Mouse (Mus musculus) spleen, adult 18-20 months (tissue): Measurements from ENCODE around the gene Grip1.

Experiments used
- DNase-seq, 2 experiments: peaks; one replicate each; pipeline ENCODE4 v3.0.0; 2022; ENCODE audit warnings: mixed read lengths in 2 of 2

Gene Grip1

DNA sequence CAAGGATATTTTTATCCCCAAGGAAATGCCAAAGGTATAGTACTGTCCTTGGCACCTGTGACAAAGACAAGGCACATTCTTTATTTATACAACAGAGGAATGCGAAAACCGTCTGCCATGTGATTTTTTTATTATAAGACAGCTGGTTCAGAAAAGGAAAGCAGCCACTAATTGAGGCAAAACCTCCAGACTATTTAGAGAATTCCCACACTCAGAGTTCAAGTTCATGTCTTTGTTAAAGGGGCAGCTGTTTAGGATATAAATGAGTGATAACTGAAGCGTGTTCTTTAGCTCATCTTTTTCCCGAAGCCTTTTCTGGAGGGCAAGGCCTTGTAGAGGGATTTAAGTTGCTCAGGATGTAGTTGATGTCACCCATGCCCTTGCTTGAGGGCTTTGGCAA lies 126.4 kb downstream of the Grip1 start:
- DNase-seq = no peak

DNA sequence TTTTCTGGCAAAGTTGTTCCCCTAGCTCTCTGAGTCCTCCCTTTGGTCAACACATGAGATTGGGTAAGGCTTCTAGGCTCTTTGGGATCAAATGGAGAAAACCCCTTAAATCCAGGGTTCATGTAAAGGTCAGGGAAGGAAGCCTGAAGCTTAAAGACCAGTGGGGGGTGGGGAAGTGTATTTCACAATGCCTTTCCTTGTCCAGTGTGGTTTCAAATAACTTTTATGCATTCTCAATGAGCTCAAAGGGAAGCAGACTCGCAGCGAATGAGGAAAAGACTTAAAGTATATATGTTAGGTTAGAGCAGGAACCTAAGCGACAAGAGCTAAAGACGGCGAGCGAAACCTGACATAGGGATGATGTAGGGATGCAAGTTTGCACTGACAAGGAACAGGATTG lies 131.0 kb downstream of the Grip1 start:
- DNase-seq = no peak

DNA sequence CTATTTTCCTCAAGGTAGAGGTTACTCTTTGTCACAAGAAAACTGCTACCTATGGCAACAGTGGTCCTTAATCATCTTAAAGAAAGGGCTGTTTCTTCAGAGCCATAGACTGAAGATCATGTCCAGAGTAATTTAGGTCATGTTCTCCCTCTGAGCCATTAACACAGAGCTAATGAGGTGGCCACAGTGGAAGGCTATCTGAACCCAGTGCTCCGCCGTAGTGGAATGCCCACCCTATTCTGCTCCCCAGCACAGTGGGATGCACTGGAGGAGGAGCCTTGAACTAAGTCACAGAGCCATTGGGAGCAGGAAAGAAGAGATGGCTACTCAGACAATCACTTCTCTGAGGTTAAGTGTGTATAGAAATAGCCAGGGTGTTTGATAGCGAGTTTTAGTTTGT lies 133.3 kb downstream of the Grip1 start:
- no peak for DNase-seq

DNA sequence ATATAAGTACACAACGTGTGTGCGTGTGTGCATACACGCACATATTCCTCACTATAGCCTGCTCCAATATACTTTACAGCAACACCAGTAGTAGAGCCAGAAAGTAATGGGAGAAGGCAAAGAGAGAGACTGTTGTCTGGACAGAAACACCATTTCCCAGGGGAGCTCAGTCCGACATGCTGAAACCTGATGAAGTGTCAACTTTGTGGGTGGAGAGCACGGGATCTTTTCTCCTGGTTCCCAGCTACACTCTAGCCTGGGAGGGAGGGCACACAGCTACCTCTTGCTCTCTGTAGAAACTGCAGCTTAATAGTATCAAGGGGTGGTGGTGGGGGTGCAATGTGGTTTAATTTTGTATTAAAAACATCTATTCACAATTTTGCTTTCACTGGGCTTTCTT lies 143.2 kb downstream of the Grip1 start:
- no peak for DNase-seq

DNA sequence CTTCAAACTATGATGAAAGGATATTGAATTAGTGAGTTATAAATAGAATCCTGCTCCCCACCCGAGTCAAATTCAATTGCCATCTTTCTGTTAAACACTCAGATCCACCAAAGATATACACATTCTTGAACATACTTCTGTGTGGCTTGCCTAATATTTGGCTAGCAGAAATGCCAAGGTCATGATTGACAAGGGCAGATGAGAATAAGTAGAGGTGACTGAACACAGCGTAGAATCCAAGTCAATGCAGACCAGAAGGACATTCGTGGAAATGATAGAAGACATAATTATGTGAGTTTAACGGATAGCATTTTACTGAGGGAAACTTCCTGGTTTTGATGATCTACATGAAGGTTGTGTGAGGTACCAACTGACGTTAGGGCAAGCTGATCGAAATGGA lies 153.9 kb downstream of the Grip1 start:
- DNase-seq = no peak

DNA sequence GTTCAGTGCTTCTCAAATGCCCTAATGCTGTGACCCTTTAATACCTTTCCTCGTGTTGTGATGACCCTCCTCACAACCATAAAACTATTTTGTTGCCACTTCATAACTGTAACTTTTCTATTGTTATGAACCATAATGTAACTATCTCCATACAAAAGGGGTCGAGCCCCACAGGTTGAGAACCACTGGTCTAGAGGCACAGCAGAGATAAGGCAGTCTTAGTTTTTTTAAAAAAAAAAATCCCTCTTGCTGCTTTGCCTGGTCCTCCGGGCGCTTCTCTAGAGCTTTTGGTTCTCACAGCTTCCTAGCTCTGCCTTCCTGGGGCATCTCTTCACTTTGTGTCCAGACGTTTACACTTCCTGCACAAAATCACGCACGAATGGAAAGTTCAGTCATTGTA lies 155.4 kb downstream of the Grip1 start:
- DNase-seq = no peak

DNA sequence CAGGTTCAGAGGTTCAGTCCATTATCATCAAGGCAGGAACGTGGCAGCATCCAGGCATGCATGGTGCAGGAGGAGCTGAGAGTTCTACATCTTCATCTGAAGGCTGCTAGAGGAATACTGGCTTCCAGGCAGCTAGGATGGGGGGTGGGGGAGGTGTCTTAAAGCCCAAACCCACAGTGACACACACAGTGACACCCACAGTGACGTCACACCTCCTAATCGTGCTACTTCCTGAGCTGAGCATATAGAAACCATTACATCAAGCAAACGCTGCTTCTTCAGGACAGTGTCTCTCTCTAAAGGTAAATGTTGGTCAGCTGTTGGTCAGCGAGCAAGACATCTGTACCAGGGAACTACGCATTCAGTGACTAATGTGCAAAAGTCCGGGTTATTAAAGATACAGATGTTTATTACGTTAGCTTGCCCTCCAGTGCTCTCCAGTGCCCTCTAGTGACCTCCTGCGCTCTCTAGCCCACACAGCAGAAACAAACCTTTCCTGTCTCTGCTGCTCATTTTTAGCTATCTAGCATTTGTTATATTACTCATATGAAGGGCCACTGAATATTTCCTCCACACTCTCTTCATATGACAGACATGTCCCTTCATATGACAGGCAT lies 156.8 kb downstream of the Grip1 start:
- peak in 1 of 2 experiments; percentile 5 for DNase-seq

DNA sequence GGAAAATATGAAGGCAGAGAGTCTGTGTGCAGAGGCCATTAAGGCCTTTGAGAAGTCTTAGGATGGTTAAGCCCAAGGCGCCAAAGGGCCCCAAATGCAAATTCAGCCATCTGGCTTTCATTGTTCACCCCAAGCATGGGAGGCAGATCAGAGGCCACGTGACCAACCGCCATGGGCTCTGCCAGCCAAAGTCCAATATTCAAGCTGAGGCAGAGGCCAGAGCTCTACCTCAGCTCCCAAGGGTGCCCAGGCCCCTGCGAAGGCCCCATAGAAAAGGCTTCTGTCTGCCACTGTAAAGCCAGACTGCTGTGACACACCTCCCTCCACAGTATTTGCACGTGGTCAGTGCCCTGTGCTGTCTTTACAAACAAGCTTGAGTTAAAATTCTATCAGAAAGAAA lies 158.4 kb downstream of the Grip1 start:
- DNase-seq = no peak

DNA sequence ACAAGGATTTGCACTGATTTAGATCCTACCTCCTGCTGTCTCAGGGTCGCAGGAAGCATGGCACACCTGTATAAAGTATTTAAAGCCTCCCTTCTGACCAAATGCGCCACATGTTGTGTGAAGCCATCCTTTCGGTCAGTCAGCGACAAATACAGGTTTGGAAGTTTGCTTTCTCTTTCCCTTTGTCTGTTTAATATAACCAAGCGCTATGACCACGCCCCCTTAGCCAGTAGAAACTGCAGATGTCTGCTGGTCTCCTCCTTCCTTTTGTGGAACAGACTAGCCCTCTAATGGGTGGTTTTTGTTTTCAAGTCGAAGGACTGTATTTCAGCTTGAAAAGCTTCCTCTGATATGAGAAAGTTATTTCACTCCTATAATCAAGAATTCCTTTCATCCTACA lies 161.1 kb downstream of the Grip1 start:
- no peak for DNase-seq

DNA sequence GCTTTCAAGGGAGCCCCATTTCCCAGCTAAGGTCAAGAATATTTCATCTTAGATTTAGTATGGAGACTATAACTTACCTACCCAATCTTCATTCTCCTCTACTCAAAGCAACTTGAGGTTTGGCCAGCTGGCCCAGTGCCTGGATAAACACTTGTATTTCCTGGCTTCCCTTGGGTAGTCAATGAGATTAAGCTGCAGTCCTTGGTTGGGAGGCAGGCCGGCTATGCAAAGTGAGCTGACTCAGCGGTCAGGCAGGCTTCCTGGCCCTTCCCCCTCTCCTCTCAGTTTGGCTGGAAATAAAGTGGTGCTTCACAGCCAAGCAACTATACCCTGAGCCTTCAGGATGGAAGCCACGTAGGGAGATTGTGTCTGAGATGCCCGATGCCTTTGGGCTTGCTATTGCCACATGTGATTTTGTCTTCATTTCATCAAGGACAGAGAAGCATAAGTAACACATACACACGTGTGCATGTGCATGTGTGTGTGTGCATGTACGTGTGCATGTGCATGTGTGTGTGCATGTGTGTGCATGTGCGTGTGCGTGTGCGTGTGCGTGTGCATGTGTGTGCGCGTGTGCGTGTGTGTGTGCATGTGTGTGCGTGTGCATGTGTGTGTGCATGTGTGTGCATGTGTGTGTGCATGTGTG lies 161.7 kb downstream of the Grip1 start:
- peak in 1 of 2 experiments; percentile 5 for DNase-seq

DNA sequence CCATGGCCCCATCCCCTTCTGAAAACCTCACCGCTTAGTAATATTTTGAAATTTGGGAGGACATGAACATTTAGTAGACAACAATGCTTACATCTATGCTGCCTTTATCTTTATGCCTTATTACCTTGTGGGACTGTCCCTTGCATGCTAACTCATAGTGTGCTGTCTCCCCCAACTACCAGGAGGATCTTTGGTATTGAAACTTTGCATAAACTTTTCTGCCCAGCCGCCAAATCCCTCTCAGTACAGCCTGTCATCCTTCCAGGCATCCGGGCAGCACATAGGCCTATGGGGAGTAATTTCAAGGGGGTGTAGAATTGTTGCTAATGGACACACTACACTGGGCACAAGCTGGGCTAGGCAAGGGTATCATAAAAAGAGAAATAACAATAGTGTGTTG lies 162.4 kb downstream of the Grip1 start:
- DNase-seq = no peak

DNA sequence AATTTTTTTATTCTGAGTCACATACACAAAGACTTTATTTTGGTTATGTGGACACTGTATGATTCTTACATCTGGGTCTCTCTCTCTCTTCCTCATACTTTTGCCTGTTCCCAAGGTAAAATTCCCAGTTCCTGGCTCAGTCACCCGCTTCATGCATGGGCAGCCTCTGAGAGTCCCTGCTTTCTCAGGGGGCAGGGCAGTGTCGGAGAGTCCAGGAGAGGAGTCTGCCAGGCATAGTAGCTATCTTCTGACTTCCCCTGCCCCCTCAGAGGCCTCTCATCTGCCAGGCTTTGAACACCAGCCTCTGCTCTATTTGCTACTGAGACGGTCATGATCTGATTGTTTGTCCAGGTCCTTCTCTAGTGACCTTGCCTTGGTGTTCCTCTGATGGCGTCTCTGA lies 175.0 kb downstream of the Grip1 start:
- no peak for DNase-seq

DNA sequence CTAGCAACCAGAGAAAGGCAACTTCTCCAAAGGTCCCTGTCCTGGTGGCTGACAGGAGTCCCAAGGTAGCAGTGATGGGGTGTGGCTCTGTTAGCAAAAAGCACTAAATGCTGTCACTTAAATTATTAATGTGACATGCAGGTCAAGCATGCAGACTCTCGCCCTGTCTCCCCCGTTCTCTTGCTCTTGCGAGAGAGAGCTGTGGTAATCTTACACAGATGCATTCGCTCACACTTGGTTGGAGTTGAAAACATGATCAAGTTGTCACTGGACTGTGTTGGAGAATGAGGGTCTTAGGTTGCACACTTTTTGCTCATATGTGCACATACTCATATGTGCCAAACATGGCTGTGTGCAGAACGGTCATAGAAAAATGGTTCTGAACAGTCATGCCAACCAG lies 176.8 kb downstream of the Grip1 start:
- DNase-seq = no peak

DNA sequence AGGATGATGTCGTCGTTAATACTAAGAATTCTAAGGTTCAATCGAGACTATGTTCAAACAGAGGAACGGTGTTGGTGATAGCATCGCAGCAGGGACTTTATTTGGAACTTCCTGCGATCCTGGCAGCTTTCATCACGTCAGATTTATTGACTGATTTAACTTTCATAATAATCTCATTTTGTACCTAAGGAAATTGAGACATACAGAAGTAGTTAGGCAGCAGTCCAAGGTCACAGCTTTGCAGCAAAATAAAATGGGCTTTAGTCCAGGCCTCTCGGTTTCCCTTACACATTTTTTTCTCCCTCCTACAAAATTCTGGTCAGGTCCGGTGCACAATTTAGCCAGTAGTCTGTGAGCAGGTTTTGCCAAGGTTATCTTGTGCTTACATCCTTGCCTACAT lies 178.3 kb downstream of the Grip1 start:
- no peak for DNase-seq

DNA sequence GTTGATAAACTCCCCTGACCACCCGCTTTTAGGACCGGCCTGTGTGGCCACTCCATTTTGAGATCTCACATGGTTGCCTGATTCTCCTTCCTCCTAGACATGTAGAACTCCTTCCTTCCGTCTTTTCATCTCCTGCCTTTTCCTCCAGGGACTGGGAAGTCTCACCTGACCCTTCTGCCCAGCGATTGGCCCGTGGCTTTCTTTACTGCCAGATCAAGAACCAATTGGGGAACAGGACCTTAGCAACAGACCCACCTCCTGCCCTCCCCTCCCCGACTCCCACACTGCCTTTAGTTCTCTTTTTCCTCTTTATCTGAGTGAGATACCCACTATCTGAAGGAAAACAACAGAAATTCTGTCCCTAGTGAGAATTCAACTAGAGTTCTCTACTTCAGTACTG lies 180.9 kb downstream of the Grip1 start:
- no peak for DNase-seq

DNA sequence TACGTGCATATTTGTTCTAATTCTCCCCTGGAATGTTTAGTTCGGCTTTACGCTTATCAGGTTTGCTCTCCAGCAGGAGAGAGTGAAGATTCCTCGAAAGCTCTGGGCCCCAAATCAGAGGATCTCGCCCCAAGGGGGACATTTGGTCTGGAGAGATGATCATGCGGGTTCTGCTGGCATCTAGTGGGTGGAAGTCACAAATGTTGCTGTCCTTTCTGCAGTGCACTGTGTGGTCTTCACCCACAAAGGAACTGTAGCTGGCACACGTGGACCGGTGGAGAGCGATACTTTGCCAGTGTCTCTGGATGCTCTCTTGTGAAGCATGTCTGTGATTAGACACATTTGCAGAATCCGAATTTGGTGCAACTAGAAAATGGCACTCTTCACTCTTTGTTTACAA lies 186.9 kb downstream of the Grip1 start:
- DNase-seq = no peak

DNA sequence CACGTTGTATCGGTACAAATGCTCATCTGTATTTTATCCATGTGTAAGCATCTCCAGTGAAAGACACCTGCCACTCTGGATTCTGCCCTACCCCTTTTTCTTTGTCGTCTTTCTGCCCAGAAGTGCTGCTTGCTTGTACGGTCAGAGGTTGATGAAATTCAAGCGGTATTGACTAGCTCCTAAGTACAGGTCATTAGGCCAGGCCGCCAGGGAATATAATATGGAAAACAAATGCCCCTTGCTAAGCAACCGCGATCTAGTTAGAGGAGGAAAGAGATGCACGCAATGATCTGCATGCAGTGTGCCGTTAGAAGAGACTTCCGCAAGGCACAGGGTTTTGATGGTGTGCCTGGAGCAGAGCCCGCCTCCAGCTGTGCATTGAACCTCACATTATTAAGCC lies 187.4 kb downstream of the Grip1 start:
- DNase-seq = no peak

DNA sequence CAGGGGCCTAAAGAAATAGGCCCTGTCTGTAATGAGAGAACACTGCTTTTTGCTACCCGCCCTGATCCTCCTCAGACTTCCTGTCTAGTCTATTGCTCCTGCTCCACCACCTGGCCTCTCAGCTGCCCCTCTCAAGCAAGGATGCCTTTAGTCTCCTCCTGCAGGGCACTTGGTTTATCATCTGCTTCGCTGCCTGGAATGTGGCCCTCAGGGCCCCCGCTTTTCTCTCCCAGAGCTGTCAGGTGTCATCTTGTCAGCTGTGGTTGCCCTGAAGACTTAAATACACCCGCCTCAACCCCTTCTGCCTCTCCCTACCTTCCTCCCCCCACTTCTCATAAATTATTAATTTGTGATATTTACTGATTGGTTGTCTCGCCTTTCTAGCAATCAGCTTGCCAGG lies 190.7 kb downstream of the Grip1 start:
- DNase-seq = no peak

DNA sequence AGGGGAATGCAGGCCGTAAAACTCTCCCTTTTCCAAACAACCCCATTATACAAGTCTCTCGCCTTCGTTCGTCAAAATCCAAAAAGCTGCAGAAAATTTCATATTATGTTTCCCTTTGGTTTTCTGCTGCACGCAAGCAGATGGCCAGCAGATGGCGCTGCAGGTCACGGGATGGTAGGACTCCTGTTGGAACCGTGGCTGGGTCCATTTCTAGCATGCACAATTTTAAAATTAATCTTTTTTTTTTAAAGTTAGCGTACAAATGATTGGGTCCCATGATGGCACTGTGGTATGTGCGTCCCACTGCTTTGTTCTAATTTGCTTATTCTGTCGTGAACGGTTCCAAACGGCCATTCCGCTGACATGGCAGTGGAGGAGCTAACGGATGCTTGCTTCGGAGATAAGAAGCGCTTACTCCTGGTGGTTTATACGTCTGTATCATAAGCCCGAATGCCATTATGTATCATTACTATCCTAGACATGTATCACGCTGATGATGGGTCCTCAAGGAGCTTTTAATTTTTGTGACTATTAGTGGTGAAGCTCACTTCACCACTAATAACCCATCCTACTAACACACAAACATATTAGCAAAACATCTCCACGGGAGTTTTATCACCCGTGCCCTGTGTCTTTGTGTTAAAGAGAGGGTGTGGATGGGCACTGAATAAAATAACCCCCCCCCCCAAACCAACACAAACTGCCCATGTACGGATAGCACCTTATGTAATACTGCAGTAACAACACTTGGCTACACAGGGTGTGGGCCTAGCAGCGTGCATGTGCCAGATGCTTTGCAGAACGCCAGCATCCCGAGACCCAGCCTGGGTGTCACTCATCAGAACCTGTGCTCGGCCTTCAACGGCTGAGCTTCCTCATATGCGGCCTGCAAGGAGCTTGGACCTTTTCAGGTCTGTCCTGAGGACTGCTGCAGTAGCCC lies 193.1 kb downstream of the Grip1 start:
- DNase-seq = peak in 1 of 2 experiments; percentile 19

DNA sequence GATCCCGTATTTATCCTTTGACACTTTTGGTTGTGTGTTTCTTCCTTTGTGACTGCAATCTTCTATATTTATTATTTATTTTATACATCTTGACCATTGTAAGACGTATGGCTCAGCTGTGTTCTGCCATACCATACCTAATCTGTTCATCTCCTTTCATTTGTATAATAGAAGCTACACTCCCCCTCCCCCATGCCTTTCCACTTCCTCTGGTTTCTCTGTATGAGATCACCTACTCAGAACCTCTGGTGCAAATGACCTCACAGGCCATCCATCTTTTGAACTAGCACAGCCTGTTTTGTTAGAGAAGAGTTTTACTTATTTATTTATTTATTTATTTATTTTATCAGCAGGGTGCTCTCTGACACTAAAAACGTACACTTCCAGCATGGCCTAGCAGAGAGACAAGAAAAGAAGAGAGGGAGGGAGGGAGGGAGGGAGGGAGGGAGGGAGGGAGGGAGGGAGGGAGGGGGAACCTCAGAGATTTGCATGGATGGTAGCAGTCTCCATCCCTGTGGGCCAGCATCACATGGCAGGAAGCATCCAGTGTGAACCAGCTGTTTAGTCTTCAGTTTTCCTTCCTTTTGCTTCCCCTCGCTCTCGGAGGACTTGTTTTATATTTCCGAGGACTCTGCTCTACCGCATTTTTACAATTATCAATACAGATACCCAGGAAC lies 207.2 kb downstream of the Grip1 start:
- DNase-seq = no peak

DNA sequence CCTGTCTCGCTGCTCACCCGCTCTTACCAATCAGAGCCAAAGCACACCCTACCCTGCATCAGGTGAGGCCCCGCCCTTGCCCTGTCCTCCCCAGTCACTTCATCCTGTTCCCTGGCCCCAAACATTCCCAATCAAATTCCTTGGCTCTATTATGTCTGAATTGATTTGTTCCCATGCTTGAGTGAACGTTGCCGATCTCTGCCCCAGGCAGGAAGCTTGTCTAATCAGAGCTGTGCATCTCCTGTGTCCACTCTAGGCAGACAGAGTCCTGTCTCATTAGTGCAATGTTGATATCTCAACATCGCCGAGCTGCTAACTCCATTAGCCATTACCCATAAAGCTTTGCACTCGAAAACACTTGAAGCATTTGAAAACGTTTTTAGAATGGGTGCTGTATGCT lies 210.0 kb downstream of the Grip1 start:
- DNase-seq = no peak

DNA sequence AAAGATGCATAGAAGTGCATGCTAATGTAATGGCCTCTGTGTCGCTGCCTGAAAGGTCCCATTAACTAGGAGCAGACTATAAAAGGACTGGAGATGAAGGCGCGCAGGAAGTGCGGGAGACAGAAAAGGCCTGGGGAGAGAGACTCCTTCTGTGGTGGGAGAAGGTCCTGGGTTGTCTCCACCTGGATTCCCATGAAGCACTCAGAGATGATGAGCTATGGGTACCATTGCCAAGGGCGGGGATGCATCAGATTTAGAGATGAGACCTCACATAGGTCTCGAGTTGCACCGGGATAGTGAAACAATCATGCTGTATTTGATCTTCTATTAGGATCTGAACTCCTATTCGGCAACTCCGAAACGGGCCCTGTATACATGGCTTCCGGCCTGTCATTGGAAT lies 212.8 kb downstream of the Grip1 start:
- DNase-seq = no peak

DNA sequence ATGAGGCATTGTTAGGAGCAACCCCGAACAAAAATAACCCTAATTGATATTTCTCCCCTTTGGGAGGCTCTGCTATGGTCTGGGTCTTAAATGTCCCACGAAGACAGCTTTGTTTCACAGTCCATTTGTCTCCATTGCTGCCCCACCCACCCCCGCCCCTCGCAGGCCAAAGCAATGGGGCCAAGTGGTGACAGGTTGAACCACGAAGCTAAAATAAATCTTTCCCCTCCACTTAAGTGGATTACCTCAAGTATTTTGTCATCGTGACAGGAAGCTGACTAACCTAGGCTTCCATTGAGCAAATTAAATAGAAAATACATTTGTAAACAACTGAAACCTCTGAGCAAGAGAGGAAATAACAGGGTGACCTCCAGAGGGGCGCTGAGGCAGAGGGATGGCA lies 216.8 kb downstream of the Grip1 start:
- no peak for DNase-seq
